Comparison of ENCODE assay signal across 8 mouse cellular contexts in the genomic region with DNA sequence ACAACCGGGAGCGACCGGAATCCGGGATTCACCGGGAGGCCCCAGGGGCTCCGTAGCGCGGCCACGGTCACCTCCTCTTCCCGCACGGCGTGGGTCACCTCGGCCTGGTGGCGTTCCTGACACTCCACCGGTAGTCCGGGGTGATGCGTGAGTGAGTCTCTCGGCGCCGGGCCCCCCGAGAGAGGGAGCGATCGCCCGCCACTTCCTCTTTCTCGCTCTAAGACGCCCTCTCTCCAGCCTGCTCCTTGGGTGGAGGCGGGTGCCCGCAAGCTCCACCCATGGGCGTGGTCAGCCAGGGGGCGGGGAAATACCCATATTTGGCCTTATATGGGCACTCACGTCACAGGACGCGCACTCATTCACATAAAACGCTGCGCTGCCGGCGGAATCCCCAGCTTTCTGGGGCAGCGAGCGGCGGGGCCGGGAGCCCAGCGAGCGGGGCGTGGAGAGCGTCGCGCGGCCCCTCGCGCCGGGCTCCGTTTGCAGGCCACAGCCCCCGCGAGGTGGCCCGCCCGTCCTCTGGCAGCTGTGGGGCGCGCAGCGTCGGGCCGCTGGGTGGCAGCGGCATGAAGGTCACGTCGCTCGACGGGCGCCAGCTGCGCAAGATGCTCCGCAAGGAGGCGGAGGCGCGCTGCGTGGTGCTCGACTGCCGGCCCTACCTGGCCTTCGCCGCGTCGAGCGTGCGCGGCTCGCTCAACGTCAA. TPM values are rescaled to one million over a fixed set of nuclear protein-coding genes. Genes with fewer than 3 reads are reported as not detected.
DNase-seq lines count a peak whose midpoint lies in the region; ATAC-seq and TF ChIP-seq lines count a peak whose summit lies in the region.

Dusp5 (plus strand) TSS at position 358 of the 703 bp plus-strand sequence.

- no peaks in the 10 kb centered on the region for H3K27me3 ChIP-seq in MEL (ENCODE audit: control insufficient read depth in 1 of 2, insufficient read depth in 2 of 2, low read length in 2 of 2)
- no peaks in the 10 kb centered on the region for H3K27me3 ChIP-seq in cerebellum, adult 2 months (ENCODE audit: control insufficient read depth, insufficient read depth, low read length)
- H3K27me3 ChIP-seq in lung, embryonic 16.5 days (ENCODE audit: control insufficient read depth, insufficient read depth, low read depth, low read length), result peaks cover 3% of the 10 kb centered on the region; the same call in 1 of the 2 replicates

- H3K9me3 ChIP-seq in MEL (replicated peaks; ENCODE audit: insufficient read depth, low read length), result no peaks in the 10 kb centered on the region
- no peaks in the 10 kb centered on the region for H3K9me3 ChIP-seq in lung, embryonic 16.5 days (ENCODE audit: control insufficient read depth, low read length)

- H3K36me3 ChIP-seq in MEL (ENCODE audit: control insufficient read depth in 1 of 2, insufficient read depth in 2 of 2, low read length in 2 of 2), result peaks cover 0 to 19% of the 10 kb centered on the region in 2 experiments; a peak in 2 of 4 replicates
- no peaks in the 10 kb centered on the region for H3K36me3 ChIP-seq in lung, embryonic 16.5 days (ENCODE audit: control insufficient read depth, insufficient read depth, low read length)

- peak in 1 of 3 experiments; percentile 11; a peak in 1 of 6 replicates for TF ChIP-seq CTCF in MEL (IDR thresholded peaks at IDR 0.05 in 2 of 3, conservative IDR thresholded peaks at IDR 0.05 in 1 of 3; ENCODE audit: control insufficient read depth in 1 of 3, insufficient read depth in 1 of 3, low read depth in 2 of 3, low read length in 3 of 3, poor library complexity in 1 of 3, severe bottlenecking in 1 of 3)
- TF ChIP-seq CTCF in cerebellum, adult 2 months (IDR thresholded peaks at IDR 0.05; ENCODE audit: borderline replicate concordance, insufficient read depth, low read depth, low read length), result no peak

- TF ChIP-seq POLR2A in MEL (IDR thresholded peaks at IDR 0.05; ENCODE audit: control insufficient read depth in 1 of 2, insufficient read depth in 1 of 2, low read depth in 1 of 2, low read length in 2 of 2, poor library complexity in 1 of 2), result peak; percentile 93 to 97
- TF ChIP-seq POLR2A in cerebellum, adult 2 months (IDR thresholded peaks at IDR 0.05; ENCODE audit: borderline replicate concordance, insufficient read depth, low read length), result peak; percentile 96; the same call in 1 of the 2 replicates

- H3K4me3 ChIP-seq in MEL (ENCODE audit: control insufficient read depth in 1 of 2, insufficient read depth in 1 of 2, low read depth in 2 of 2, low read length in 2 of 2), result peak within 1 kb of the TSS; percentile 71 to 88
- peak within 1 kb of the TSS; percentile 71 for H3K4me3 ChIP-seq in cerebellum, adult 2 months (replicated peaks; ENCODE audit: insufficient read depth, low read depth, low read length)
- peak within 1 kb of the TSS; percentile 80 for H3K4me3 ChIP-seq in lung, embryonic 16.5 days (ENCODE audit: low read length)

- ATAC-seq in hematopoietic stem cell, adult 5-6 weeks (replicated peaks in 1 of 2; ENCODE audit: insufficient read depth in 1 of 2, low FRiP score in 2 of 2, low TSS enrichment in 1 of 2, low read depth in 1 of 2, poor library complexity in 2 of 2, severe bottlenecking in 2 of 2), result peak; percentile 91 to 93
- peak; percentile 97 for ATAC-seq in lung, embryonic 16.5 days (ENCODE audit: low read depth)

- H3K79me2 ChIP-seq in MEL (ENCODE audit: control insufficient read depth, insufficient read depth, low read length, poor library complexity), result peaks cover 8% of the 10 kb centered on the region

- H3K27ac ChIP-seq in MEL (ENCODE audit: control insufficient read depth, low read depth, low read length), result peak within 1 kb of the TSS; percentile 18
- H3K27ac ChIP-seq in cerebellum, adult 2 months (ENCODE audit: insufficient read depth, low read length), result peak within 1 kb of the TSS; percentile 79
- H3K27ac ChIP-seq in lung, embryonic 16.5 days (ENCODE audit: low read length), result peak within 1 kb of the TSS; percentile 46

- H3K9ac ChIP-seq in MEL (ENCODE audit: control insufficient read depth, low read depth, low read length, poor library complexity, severe bottlenecking), result peak within 1 kb of the TSS; percentile 87
- H3K9ac ChIP-seq in lung, embryonic 16.5 days (ENCODE audit: low read length), result peak within 1 kb of the TSS; percentile 80

- H3K4me1 ChIP-seq in MEL (ENCODE audit: control insufficient read depth in 1 of 2, insufficient read depth in 2 of 2, low read length in 2 of 2), result peaks cover 2 to 28% of the 10 kb centered on the region in 2 experiments; a peak in 3 of 4 replicates
- H3K4me1 ChIP-seq in cerebellum, adult 2 months (ENCODE audit: control insufficient read depth, insufficient read depth, low read length), result peaks cover 1% of the 10 kb centered on the region; the same call in 1 of the 2 replicates
- peaks cover 11% of the 10 kb centered on the region for H3K4me1 ChIP-seq in lung, embryonic 16.5 days (replicated peaks; ENCODE audit: control insufficient read depth, insufficient read depth, low read length)

- no peak for TF ChIP-seq RAD21 in MEL (IDR thresholded peaks at IDR 0.05; ENCODE audit: low read depth, low read length)

- peak; percentile 42 to 61; a peak in 2 of 4 replicates for TF ChIP-seq EP300 in MEL (IDR thresholded peaks at IDR 0.05; ENCODE audit: low read depth in 1 of 2, low read length in 2 of 2)

- DNase-seq in MEL (ENCODE audit: low read depth, low spot score), result peak; percentile 100
- DNase-seq in cerebellum, adult 2 months, result peak; percentile 98 to 99
- peak; percentile 96 for DNase-seq in forelimb bud, embryonic 11.5 days (ENCODE audit: low read depth, low spot score)
- peak; percentile 90 for DNase-seq in layer of hippocampus, adult 9-10 months (ENCODE audit: low spot score)
- peak; percentile 94 for DNase-seq in ovary, postnatal 10 days (ENCODE audit: low spot score)
- peak; percentile 100 for DNase-seq in thymus, postnatal 10 days (ENCODE audit: low spot score in 2 of 2)

- H3K4me2 ChIP-seq in lung, embryonic 16.5 days (ENCODE audit: low read depth, low read length), result peak within 1 kb of the TSS; percentile 97

- WGBS in cerebellum, adult 2 months, result under 1% methylated on average over 84 of the region's 84 CpGs
- WGBS in lung, embryonic 16.5 days, result 0% methylated on average over 77 of the region's 84 CpGs

TF ChIP-seq in MEL, 35 proteins besides CTCF, POLR2A, EP300 and RAD21 (continues in another document):
- TF ChIP-seq MEF2A (IDR thresholded peaks at IDR 0.05; ENCODE audit: extremely low read depth, insufficient replicate concordance, low read depth, low read length, poor library complexity, severe bottlenecking) (no peak), GATA1 (IDR thresholded peaks at IDR 0.05; ENCODE audit: low read depth, low read length) (no peak), CHD1 (IDR thresholded peaks at IDR 0.05; ENCODE audit: low read depth, low read length) (no peak), MAFK (IDR thresholded peaks at IDR 0.05; ENCODE audit: borderline replicate concordance, low read depth, low read length) (no peak), POLR2AphosphoS5 (IDR thresholded peaks at IDR 0.05; ENCODE audit: borderline replicate concordance, low read depth, low read length) (no peak; the same call in 1 of the 2 replicates), NELFE (IDR thresholded peaks at IDR 0.05; ENCODE audit: low read depth, low read length) (peak; percentile 95), ETS1 (IDR thresholded peaks at IDR 0.05; ENCODE audit: low read depth, low read length) (peak; percentile 78), ZMIZ1 (IDR thresholded peaks at IDR 0.05; ENCODE audit: low read depth, low read length) (peak; percentile 95), JUND (IDR thresholded peaks at IDR 0.05; ENCODE audit: low read depth, low read length) (no peak), TBP (IDR thresholded peaks at IDR 0.05; ENCODE audit: low read depth, low read length) (peak; percentile 97), POLR2AphosphoS2 (IDR thresholded peaks at IDR 0.05; ENCODE audit: low read length) (peak; percentile 78; the same call in 1 of the 2 replicates), MAX (IDR thresholded peaks at IDR 0.05; ENCODE audit: low read length) (peak; percentile 47), ZC3H11A (IDR thresholded peaks at IDR 0.05; ENCODE audit: low read depth, low read length) (no peak), UBTF (IDR thresholded peaks at IDR 0.05; ENCODE audit: borderline replicate concordance, insufficient read depth, low read depth, low read length) (0 out of 2 replicates have a peak, but pooled peaks have one; percentile 83), HCFC1 (IDR thresholded peaks at IDR 0.05; ENCODE audit: low read depth, low read length) (peak; percentile 75), KAT2A (conservative IDR thresholded peaks at IDR 0.05; ENCODE audit: low read depth, low read length) (no peak; the same call in 1 of the 2 replicates), TCF12 (IDR thresholded peaks at IDR 0.05; ENCODE audit: low read depth, low read length) (peak; percentile 78), SMC3 (IDR thresholded peaks at IDR 0.05; ENCODE audit: low read depth, low read length) (no peak), GABPA (IDR thresholded peaks at IDR 0.05; ENCODE audit: low read depth, low read length) (no peak), MXI1 (IDR thresholded peaks at IDR 0.05; ENCODE audit: low read depth, low read length) (peak; percentile 78), E2F4 (IDR thresholded peaks at IDR 0.05; ENCODE audit: borderline replicate concordance, low read depth, low read length) (no peak), NRF1 (IDR thresholded peaks at IDR 0.05; ENCODE audit: insufficient read depth, low read depth, low read length, poor library complexity, severe bottlenecking) (peak; percentile 48; the same call in 1 of the 2 replicates), BHLHE40 (IDR thresholded peaks at IDR 0.05; ENCODE audit: borderline replicate concordance, low read depth, low read length) (no peak), RCOR1 (IDR thresholded peaks at IDR 0.05; ENCODE audit: low read depth, low read length) (no peak), MYB (IDR thresholded peaks at IDR 0.05; ENCODE audit: low read depth, low read length) (no peak), MAZ (IDR thresholded peaks at IDR 0.05; ENCODE audit: low read depth, low read length) (peak; percentile 85; the same call in 1 of the 2 replicates), ELF1 (IDR thresholded peaks at IDR 0.05; ENCODE audit: low read depth, low read length) (peak; percentile 77), ZNF384 (IDR thresholded peaks at IDR 0.05; ENCODE audit: low read depth, low read length) (no peak), ZKSCAN1 (IDR thresholded peaks at IDR 0.05; ENCODE audit: low read depth, low read length) (no peak)

RNA-seq across cellular contexts. Expression of gene Dusp5, which starts in this region (rescaled TPM):
- total RNA-seq in MEL (2012; rRNA removed), result 7.6 and 11.7 TPM in 2 replicates
- 10 to 100 TPM in 1 of 2 experiments, not detected in 1; 13.8 TPM for polyA plus RNA-seq in MEL (2012; ENCODE audit: insufficient read depth in 1 of 2, insufficient read length in 2 of 2, low read depth in 1 of 2, low replicate concordance in 2 of 2, missing spikeins in 1 of 2)
- 80.4 and 87.9 TPM in 2 replicates for polyA plus RNA-seq in cerebellum, adult 2 months (2012; rRNA removed)
- total RNA-seq in hematopoietic stem cell, adult 5-6 weeks (2017), result 67.9 and 102 TPM in 2 replicates
- polyA plus RNA-seq in lung, embryonic 16.5 days (2015; fragmentation: Nextera tagmentation; extraction: Ambion mirVana), result 6.9 TPM in 2 replicates

Comparison
In these comparisons a context has a peak if more than half of its experiments do, and no peak if none do; other contexts are left out.
1. Peak in every context shown above with its lines: DNase-seq, ATAC-seq, H3K4me3 ChIP-seq and H3K27ac ChIP-seq.
2. H3K27ac ChIP-seq: peak in every context shown above with its lines; median percentile 79 in cerebellum, adult 2 months; 46 in lung, embryonic 16.5 days; 18 in MEL.